Mouse (Mus musculus): ENCODE measurements around the gene Lmntd2. TPM values are rescaled to one million over a fixed set of nuclear protein-coding genes. Genes with fewer than 3 reads are reported as not detected.
"Not testable (repeated sequence)": the region's sequence is repeated elsewhere in the genome, so short reads cannot be mapped to it uniquely, and the experiment has no call there.

The Lmntd2 gene
- 0.39 TPM in 1 of 2 replicates, not detected in the other for total RNA-seq (2021)
- long read RNA-seq, partial matches to known transcripts = 1 of 1 reads
- long read RNA-seq, other reads (novel, unspliced or antisense) = 0 of 1 reads

DNA sequence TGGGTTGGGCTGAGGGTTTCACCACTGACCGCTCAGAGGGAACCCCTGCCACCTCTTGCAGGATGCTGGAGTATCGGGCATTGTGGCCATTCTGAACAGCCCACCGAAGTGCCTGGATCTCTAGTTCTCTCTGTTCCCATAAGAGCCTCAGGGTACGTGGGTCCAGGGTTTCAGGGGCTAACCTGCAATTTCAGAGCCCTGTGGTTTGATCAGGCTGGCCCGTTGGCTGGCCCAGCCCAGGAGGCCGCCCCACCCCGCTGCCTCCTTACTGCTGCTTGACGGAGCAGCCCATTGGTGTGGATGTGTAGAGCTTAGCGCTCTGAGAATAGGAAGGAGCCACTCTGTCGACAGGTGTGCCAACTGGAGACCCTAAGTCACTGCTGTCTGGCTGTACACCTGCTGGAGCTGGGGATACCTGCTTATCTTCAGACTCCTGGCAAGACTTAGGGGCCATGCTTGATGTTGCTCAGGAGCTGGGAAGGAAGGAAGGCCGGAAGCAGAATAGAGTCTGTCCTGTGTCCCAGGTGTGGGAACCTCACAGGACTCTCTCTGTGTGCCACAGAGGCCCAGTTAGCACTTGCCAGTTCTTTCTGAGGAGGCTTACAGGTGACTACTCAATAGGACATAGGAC, at the start of gene Lmntd2:
TSS of gene Lmntd2 (minus strand) at position 476 of the 631 bp plus-strand sequence.
- no peak for DNase-seq

GRCm38 (mm10) chr7:141263640-141264039, 49.8 kb upstream of the Lmntd2 start:
- DNase-seq = no peak

DNA sequence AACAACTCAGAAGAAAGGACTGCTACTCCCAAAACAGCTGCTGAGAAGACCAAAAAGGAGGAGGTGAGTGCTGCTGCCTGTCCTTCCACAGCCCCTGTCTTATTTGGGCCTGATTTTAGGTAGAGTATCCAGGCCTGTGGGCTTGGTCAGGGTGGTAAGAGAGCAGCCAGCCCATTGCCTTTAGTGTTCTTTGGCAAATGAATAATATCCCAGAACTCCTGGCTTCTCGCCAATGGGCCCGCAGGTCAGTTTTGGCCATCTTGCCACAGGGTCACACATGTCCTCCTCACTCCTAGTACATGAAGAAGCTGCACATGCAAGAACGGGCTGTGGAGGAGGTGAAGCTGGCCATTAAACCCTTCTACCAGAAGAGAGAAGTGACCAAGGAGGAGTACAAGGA, 47.6 kb upstream of the Lmntd2 start:
- DNase-seq = no peak

DNA sequence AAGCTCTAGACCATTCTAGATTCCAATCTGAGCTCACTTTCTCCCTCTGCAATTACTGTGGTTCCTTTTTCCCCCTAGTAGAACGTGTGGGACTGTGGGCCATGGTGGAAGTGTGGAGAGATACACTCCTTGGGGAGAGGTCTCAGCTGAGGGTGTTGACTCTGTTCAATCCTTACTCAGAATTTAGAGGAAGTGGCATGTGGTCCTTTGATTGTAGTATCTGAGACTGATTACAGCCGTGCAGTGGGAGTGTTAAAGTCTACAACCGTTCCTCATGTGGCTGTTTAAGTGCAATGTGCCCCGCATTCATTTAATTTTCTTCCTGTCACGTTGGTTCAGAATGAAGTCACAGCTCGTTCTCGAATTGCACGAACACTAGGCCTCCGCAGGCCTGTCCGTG, 42.3 kb upstream of the Lmntd2 start:
- no peak for DNase-seq

- DNase-seq = not testable (repeated sequence)
Measured at GRCm38 (mm10) chr7:141250486-141250885, 36.6 kb upstream of the Lmntd2 start.

DNA sequence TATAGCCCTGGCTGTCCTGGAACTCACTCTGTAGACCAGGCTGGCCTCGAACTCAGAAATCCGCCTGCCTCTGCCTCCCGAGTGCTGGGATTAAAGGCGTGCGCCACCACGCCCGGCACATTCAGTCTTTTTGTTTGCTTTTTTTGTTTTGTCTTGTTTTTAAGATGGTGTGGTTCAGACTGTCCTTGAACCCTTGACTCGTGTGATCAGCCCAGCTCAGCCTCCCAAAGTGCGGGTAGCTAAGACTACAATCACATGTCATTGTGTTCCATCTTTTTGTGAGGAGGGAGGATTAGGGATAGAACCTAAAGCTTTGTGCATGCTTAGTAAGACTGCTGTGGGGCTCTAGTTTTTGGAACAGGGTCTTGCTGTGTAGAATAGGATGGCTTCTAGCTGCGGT, 17.7 kb upstream of the Lmntd2 start:
- no peak for DNase-seq

DNA sequence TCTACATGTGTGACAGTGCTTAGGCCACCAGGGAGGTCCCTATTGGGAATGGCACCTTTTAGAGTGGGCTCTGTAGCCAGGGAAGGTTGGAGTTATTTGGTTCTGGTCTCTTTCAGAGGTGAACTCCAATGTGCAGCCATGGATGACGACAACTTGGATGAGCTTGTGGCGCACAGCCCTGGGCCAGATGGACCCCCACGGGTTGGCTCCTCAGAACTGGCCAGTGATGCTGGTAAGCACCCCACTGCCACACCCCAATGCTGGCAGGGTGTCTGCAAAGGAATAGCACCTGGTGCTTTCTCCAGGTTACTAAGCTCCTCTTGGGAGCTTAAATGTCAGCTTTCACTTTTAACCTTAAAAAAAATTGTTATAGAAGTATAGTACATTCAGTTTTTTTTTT, 17.2 kb upstream of the Lmntd2 start:
- DNase-seq = no peak

- no peak for DNase-seq
Measured at GRCm38 (mm10) chr7:141230570-141230969, 16.7 kb upstream of the Lmntd2 start.

DNA sequence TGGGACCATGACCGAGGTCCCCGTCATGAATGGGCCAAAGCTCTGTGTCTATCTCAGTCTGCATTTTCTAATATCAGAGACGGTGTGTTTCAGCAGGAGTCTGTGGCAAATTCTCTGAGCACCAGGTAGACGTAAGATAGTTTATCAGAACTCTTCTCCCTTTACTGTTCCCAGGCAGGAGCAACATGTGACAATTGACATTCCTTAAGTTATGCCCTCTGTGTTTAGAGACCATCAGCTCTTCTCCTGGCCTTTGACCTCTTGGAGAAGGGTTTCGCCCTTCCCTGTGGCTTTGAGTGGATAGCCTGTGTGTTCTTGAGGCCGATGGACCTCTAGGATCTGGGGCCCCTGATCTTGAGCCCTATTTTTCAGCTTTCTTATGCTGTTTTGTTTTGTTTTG, 15.8 kb upstream of the Lmntd2 start:
- no peak for DNase-seq

DNA sequence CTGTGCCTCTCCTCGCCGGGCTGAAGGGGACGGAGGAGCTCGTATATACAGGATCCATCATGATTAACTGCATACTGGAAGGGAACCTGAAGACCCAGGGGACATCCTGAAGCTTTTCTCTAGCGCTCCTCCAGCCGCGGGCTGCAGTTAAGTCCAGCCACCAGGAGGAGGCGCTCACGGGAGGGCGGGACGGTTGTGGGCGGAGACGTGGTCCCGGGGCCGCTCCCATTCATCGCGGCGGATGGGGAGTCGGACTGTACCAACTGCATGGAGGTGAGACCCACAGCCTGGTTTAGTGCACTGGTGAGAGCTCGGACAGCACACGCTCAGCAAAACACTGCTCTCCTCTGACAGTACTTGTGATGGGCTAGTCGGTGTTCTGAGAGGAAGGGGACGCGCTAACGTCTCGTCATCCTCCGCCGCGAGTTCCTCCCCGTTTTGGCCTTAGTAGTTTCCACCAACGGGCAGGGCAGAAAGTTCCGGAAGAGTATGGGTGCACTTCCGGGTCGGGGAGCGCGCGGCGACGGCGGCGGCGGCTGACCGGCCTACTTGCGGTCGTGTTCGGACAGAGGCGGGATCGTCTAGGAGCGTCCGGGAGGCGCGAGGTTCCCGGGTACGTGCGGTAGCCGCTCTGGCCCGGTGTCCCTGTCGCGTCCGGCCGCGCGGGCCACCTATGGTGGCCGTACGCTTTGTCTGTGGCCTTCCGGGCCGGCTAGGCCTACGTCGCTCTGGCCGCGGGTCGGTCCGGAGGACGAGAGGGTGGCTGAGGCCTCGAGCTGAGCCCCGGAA, 14.6 kb upstream of the Lmntd2 start, which contains the start of gene Phrf1:
TSS of gene Phrf1 (plus strand) at position 506 of the 789 bp plus-strand sequence.
- DNase-seq = peak; percentile 95

DNA sequence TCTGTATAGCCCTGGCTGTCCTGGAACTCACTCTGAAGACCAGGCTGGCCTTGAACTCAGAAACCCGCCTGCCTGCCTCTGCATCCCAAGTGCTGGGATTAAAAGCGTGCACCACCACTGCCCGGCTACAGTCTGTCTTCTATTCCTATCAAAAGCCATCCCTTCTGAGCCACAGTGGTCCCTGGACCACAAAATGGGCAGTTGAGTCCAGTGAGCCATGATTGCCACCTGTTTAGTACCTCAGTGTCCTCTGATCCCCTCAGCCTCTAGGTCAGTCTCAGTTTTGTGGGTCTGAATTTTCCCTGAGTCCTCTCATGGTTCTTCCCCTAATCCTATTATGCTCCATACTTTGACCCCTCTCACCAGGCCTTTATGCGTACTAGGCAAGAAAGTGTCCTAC, 13.9 kb upstream of the Lmntd2 start:
- DNase-seq = no peak

DNA sequence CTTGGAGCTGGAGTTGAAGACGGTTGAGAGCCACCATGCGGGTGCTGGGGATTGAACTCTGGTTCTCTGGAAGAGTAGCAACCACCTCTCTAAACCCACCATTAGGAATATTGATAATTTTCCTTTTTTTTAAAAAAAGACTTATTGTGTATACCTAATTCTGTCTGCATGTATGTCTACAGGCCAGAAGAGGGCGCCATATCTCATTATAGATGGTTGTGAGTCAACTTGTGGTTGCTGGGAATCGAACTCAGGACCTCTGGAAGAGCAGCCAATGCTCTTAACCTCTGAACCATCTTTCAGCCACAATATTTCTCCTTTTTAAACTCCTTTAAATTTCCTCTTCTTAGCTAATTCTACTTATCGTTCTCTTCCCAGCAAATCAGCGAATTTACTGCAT, 12.7 kb upstream of the Lmntd2 start:
- DNase-seq = no peak

GRCm38 (mm10) chr7:141222696-141223215, 8.9 kb upstream of the Lmntd2 start:
- DNase-seq = no peak

GRCm38 (mm10) chr7:141222126-141222467, 8.2 kb upstream of the Lmntd2 start:
- no peak for DNase-seq

GRCm38 (mm10) chr7:141221249-141222125, 7.6 kb upstream of the Lmntd2 start:
- peak; percentile 96 for DNase-seq

GRCm38 (mm10) chr7:141220377-141220776, 6.5 kb upstream of the Lmntd2 start:
- no peak for DNase-seq

DNA sequence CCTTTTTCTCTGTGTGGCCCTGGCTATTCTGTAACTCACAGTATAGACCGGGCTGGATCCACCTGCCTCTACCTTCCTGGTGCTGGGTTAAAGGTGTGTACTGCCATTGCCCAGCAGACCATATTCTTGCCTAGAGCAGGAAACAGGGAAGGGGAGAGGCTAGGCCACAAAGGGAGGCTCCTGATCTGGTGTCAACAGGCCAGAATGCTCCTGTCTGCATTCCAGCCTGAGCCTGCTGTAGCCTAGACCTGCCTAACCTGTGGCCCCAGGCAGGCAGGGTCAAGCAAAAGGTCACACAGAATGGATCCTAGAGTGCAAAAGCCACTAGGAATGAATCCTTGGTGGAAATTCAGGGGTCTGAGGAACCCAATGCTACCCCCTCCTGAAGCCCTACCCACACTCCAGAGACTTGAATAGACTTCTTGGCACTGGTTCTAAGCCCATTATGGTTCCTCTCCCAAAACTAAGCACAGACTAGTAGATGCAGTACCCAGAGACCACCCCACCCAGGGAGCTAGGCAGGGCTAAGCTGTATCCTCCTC, 5.7 kb upstream of the Lmntd2 start:
- DNase-seq = no peak

DNA sequence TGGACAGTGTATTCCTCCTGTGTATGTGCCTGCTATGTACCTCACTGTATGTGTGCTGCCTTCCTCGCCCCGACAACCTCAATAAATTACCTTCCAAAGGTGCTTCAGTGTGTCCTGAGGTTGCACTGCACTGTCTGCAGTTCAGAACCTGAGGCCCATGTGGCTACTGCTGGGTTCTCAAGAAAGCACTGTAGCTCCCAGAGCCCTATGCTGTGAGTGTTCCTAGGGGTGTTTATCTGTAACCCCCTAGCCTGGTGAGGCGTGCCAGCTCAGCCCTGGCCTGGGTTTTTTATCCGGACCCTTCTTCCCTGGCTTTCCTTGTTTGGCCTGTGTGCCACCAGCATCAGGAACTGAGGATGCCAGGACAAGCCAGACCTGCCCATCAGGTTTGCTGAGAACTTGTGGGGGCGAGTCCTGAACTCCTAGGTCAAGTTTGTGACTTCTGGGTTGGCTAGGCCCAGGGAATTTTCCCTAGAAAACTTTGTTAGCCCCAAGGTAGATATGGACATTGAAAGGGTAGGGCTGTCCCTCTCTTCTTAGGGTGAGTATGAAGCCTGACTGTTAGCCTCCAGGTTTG, 4.8 kb upstream of the Lmntd2 start:
- DNase-seq = no peak

DNA sequence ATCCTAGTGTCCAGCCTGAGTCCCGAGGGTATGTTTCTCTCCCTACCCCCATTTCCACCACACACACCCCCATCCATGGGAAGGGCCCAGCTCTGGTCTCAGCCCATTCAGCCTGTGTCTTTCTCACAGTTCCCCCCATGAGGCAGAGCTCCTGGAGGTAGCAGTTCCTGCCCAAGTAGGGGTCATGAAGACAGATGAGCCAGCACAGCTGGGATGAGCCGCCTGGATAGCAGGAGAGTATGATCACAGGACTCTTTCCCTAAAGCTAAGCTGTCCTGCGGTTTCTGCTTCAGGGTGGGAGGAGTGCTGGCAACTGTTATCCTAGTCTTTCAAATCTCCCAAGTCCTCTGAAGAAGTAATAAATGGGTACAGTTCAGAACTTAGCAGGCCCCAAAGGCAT, 4.3 kb upstream of the Lmntd2 start:
- no peak for DNase-seq

DNA sequence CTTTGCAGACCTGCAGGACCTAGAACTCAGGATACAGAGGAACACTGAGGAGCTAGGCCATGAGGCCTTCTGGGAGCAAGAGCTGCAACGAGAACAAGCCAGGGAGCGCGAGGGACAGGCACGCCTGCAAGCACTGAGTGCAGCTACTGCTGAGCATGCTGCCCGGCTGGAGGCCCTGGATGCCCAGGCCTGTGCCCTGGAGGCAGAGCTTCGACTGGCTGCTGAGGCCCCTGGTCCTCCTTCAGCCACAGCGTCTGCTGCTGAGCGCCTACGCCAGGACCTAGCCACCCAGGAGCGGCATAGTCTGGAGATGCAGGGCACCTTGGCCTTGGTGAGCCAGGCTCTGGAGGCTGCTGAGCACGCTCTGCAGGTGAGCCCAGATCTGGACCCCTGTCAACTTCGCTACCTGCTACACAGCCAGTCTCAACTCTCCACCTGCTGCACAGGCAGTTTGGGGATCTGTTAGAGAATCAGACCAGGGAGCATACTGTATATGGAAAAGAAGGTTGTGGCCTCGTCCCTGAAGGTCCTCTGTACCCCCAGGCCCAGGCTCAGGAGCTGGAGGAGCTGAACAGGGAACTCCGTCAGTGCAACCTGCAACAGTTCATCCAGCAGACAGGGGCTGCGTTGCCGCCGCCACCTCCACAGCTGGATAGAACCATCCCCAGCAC, 3.6 kb upstream of the Lmntd2 start:
- no peak for DNase-seq

DNA sequence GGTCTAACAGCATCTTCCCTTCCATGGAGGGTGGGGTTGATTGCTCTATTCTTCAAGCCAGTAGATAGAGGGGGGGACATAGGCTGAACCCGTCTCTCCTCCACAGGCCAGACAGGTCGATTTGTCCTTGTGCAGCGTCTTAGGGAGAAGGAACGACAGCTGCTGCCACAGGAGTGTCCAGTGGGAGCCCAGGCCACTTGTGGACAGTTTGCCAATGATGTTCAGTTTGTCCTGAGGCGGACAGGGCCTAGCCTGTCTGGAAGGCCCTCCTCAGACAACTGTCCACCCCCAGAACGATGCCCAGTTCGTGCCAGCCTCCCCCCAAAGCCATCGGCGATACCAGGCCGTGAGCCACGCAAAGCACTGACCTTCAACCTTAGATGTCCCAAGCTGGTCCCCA, 3.0 kb upstream of the Lmntd2 start:
- DNase-seq = no peak
